Mouse (Mus musculus) thymus, postnatal 10 days (tissue): ENCODE results near the gene Klc4.

ENCODE experiments used
- DNase-seq, 2 experiments: peaks; one replicate each; pipeline ENCODE4 v3.0.0; 2021; ENCODE audit warnings: low spot score in 2 of 2

The Klc4 gene

GRCm38 (mm10) chr17:46589635-46590314, 56.0 kb downstream of the Klc4 start:
- DNase-seq = no peak

GRCm38 (mm10) chr17:46588913-46589312, 56.9 kb downstream of the Klc4 start:
- no peak for DNase-seq

- DNase-seq = no peak
These were observed 57.6 kb downstream of the Klc4 start for GRCm38 (mm10) chr17:46588173-46588572.

- DNase-seq = no peak
These were observed 59.5 kb downstream of the Klc4 start for GRCm38 (mm10) chr17:46586327-46586726.
